Mouse (Mus musculus) neural tube, embryonic 15.5 days (tissue): ENCODE results near the gene Tnfrsf25. TPM values are rescaled to one million over a fixed set of nuclear protein-coding genes. Genes with fewer than 3 reads are reported as not detected.

Experiments used
- ATAC-seq: fragments of 200-750 bp; cut with Nextera tagmentation; 2 replicates; pipeline ENCODE4 v1.8.0; 2017; ENCODE audit warnings: mild to moderate bottlenecking, moderate TSS enrichment, moderate library complexity; ENCODE audit not compliant: low FRiP score
- H3K27ac ChIP-seq: fragments of 300-500 bp; sonication (generic); replicated peaks from 2 replicates; pipeline ENCODE4 v1.5.1; 2015; ENCODE audit warnings: mild to moderate bottlenecking, inconsistent platforms
- H3K27me3 ChIP-seq: fragments of 300-500 bp; sonication (generic); replicated peaks from 2 replicates; pipeline ENCODE4 v1.6.1; 2015; ENCODE audit warnings: inconsistent platforms
- H3K36me3 ChIP-seq: fragments of 300-500 bp; sonication (generic); 2 replicates; pipeline ENCODE4 v1.6.1; 2015; ENCODE audit warnings: inconsistent platforms
- H3K4me1 ChIP-seq: fragments of 300-500 bp; sonication (generic); 2 replicates; pipeline ENCODE4 v1.6.1; 2015; ENCODE audit warnings: inconsistent platforms
- H3K4me2 ChIP-seq: fragments of 300-500 bp; sonication (generic); 2 replicates; pipeline ENCODE4 v1.6.1; 2015; ENCODE audit warnings: inconsistent platforms, mild to moderate bottlenecking, moderate library complexity
- H3K4me3 ChIP-seq: fragments of 300-500 bp; sonication (generic); replicated peaks from 2 replicates; pipeline ENCODE4 v1.5.1; 2015; ENCODE audit warnings: mild to moderate bottlenecking, inconsistent platforms
- H3K9ac ChIP-seq: fragments of 300-500 bp; sonication (generic); replicated peaks from 2 replicates; pipeline ENCODE4 v1.6.1; 2015; ENCODE audit warnings: mild to moderate bottlenecking, inconsistent platforms
- H3K9me3 ChIP-seq: fragments of 300-500 bp; sonication (generic); replicated peaks from 2 replicates; pipeline ENCODE4 v1.6.1; 2016; ENCODE audit warnings: inconsistent platforms
- WGBS: fragments of 180-500 bp; shearing (Covaris S2); methylation state at CpG from one replicate; pipeline ENCODE4 v1.1.7; 2015; ENCODE audit warnings: mixed read lengths; 5-methylcytosine and 5-hydroxymethylcytosine counted together
- polyA plus RNA-seq: library from polyadenylated mRNA; unstranded; fragments of >200 nt; fragmentation: Nextera tagmentation; extraction: Ambion mirVana; gene quantifications from 2 replicates; pipeline ENCODE4 v1.2.1, GENCODE M21; 2015

Tnfrsf25 gene
- polyA plus RNA-seq, 1 experiment from 2014 or later = 1.2 TPM

- Histone ChIP-seq H3K27me3 (peaks cover 4% of the 10 kb centered on the region; the same call in 1 of the 2 replicates), H3K9me3 (no peaks in the 10 kb centered on the region), H3K4me3 (peak overlapping the region; percentile 38), H3K9ac (0 out of 2 replicates have a peak overlapping the region, but pooled peaks have one; percentile 30), H3K36me3 (peaks cover 36% of the 10 kb centered on the region), H3K4me1 (peaks cover 20% of the 10 kb centered on the region), H3K4me2 (peak overlapping the region; percentile 74), H3K27ac (peak overlapping the region; percentile 79)
- 72% methylated on average over 5 of the region's 5 CpGs for WGBS
- no peak for ATAC-seq
Measured at GRCm38 (mm10) chr4:152108673-152109072, 7.1 kb upstream of the Tnfrsf25 start.

GRCm38 (mm10) chr4:152109509-152109908, 6.2 kb upstream of the Tnfrsf25 start:
- no peak overlapping the region for H3K4me2 ChIP-seq
- H3K27me3 ChIP-seq = peaks cover 13% of the 10 kb centered on the region
- H3K4me3 ChIP-seq = no peak overlapping the region

GRCm38 (mm10) chr4:152110689-152111088, 5.0 kb upstream of the Tnfrsf25 start:
- Histone ChIP-seq H3K4me1 (peaks cover 22% of the 10 kb centered on the region), H3K9me3 (no peaks in the 10 kb centered on the region), H3K9ac (no peak overlapping the region), H3K36me3 (peaks cover 34% of the 10 kb centered on the region), H3K4me3 (no peak overlapping the region), H3K4me2 (no peak overlapping the region), H3K27ac (no peak overlapping the region), H3K27me3 (peaks cover 24% of the 10 kb centered on the region)
- WGBS = 89% methylated on average over 4 of the region's 4 CpGs
- ATAC-seq = no peak

More at GRCm38 (mm10) chr4:152109509-152109908, 6.2 kb upstream of the Tnfrsf25 start:
- Histone ChIP-seq H3K9me3 (no peaks in the 10 kb centered on the region), H3K9ac (no peak overlapping the region), H3K36me3 (peaks cover 34% of the 10 kb centered on the region), H3K4me1 (peaks cover 20% of the 10 kb centered on the region), H3K27ac (no peak overlapping the region)
- WGBS = 86% methylated on average over 3 of the region's 3 CpGs
- no peak for ATAC-seq

- H3K4me3 ChIP-seq = no peak overlapping the region
- peaks cover 37% of the 10 kb centered on the region for H3K27me3 ChIP-seq
- no peak overlapping the region for H3K9ac ChIP-seq
- H3K4me2 ChIP-seq = no peak overlapping the region
- no peak for ATAC-seq
- peaks cover 29% of the 10 kb centered on the region for H3K4me1 ChIP-seq
- no peaks in the 10 kb centered on the region for H3K9me3 ChIP-seq
- H3K27ac ChIP-seq = no peak overlapping the region
- H3K36me3 ChIP-seq = peaks cover 29% of the 10 kb centered on the region
- WGBS = 87% methylated on average over 9 of the region's 9 CpGs
Measured at GRCm38 (mm10) chr4:152112329-152112728, 3.4 kb upstream of the Tnfrsf25 start.

GRCm38 (mm10) chr4:152114080-152114479, 1.7 kb upstream of the Tnfrsf25 start:
- WGBS = 51% methylated on average over 16 of the region's 16 CpGs

GRCm38 (mm10) chr4:152117538-152117937, 1.8 kb downstream of the Tnfrsf25 start:
- ATAC-seq = no peak
- no peak overlapping the region for H3K4me2 ChIP-seq
- H3K9ac ChIP-seq = no peak overlapping the region
- no peak overlapping the region for H3K4me3 ChIP-seq
- H3K4me1 ChIP-seq = peaks cover 33% of the 10 kb centered on the region
- WGBS = 68% methylated on average over 9 of the region's 9 CpGs
- H3K27me3 ChIP-seq = peaks cover 89% of the 10 kb centered on the region
- H3K36me3 ChIP-seq = peaks cover 5% of the 10 kb centered on the region
- no peaks in the 10 kb centered on the region for H3K9me3 ChIP-seq
- no peak overlapping the region for H3K27ac ChIP-seq

More at GRCm38 (mm10) chr4:152114080-152114479, 1.7 kb upstream of the Tnfrsf25 start:
- ATAC-seq = no peak
- Histone ChIP-seq H3K36me3 (peaks cover 29% of the 10 kb centered on the region), H3K4me1 (peaks cover 12% of the 10 kb centered on the region), H3K4me2 (no peak overlapping the region), H3K4me3 (no peak overlapping the region), H3K27ac (no peak overlapping the region), H3K9me3 (no peaks in the 10 kb centered on the region), H3K9ac (no peak overlapping the region), H3K27me3 (peaks cover 55% of the 10 kb centered on the region)

- Histone ChIP-seq H3K9me3 (no peaks in the 10 kb centered on the region), H3K4me2 (peak overlapping the region; percentile 46), H3K4me3 (peak overlapping the region; percentile 18), H3K27ac (no peak overlapping the region), H3K36me3 (no peaks in the 10 kb centered on the region), H3K4me1 (peaks cover 33% of the 10 kb centered on the region), H3K27me3 (peaks cover 99% of the 10 kb centered on the region), H3K9ac (no peak overlapping the region)
- 5% methylated on average over 39 of the region's 39 CpGs for WGBS
- no peak for ATAC-seq
Measured at GRCm38 (mm10) chr4:152119396-152120292, 3.9 kb downstream of the Tnfrsf25 start.

- no peak overlapping the region; the same call in 1 of the 2 replicates for H3K4me3 ChIP-seq
- H3K27ac ChIP-seq = no peak overlapping the region
Measured at GRCm38 (mm10) chr4:152120311-152121182, 4.8 kb downstream of the Tnfrsf25 start.

GRCm38 (mm10) chr4:152121183-152121505, 5.4 kb downstream of the Tnfrsf25 start:
- Histone ChIP-seq H3K27ac (no peak overlapping the region), H3K9ac (no peak overlapping the region), H3K4me3 (no peak overlapping the region; the same call in 1 of the 2 replicates), H3K4me2 (peak overlapping the region; percentile 29), H3K4me1 (peaks cover 39% of the 10 kb centered on the region), H3K36me3 (no peaks in the 10 kb centered on the region), H3K27me3 (peaks cover 99% of the 10 kb centered on the region), H3K9me3 (no peaks in the 10 kb centered on the region)
- 3% methylated on average over 12 of the region's 12 CpGs for WGBS
- no peak for ATAC-seq

More at GRCm38 (mm10) chr4:152120311-152121182, 4.8 kb downstream of the Tnfrsf25 start:
- no peaks in the 10 kb centered on the region for H3K9me3 ChIP-seq
- WGBS = 2% methylated on average over 31 of the region's 31 CpGs
- H3K4me2 ChIP-seq = peak overlapping the region; percentile 29
- H3K4me1 ChIP-seq = peaks cover 39% of the 10 kb centered on the region
- no peak for ATAC-seq
- no peaks in the 10 kb centered on the region for H3K36me3 ChIP-seq
- no peak overlapping the region for H3K9ac ChIP-seq
- peaks cover 99% of the 10 kb centered on the region for H3K27me3 ChIP-seq

- no peak overlapping the region for H3K9ac ChIP-seq
- no peak overlapping the region for H3K27ac ChIP-seq
- no peak overlapping the region for H3K4me3 ChIP-seq
- peaks cover 99% of the 10 kb centered on the region for H3K27me3 ChIP-seq
- H3K36me3 ChIP-seq = no peaks in the 10 kb centered on the region
- no peak overlapping the region for H3K4me2 ChIP-seq
- peaks cover 40% of the 10 kb centered on the region for H3K4me1 ChIP-seq
- WGBS = 9% methylated on average over 13 of the region's 13 CpGs
- H3K9me3 ChIP-seq = no peaks in the 10 kb centered on the region
- no peak for ATAC-seq
Measured at GRCm38 (mm10) chr4:152124361-152124961, 8.7 kb downstream of the Tnfrsf25 start.
